Mouse (Mus musculus) liver, postnatal 0 days (tissue): ENCODE results near the gene Wdr91. TPM values are rescaled to one million over a fixed set of nuclear protein-coding genes. Genes with fewer than 3 reads are reported as not detected.

Experiments used
- ATAC-seq: fragments of 200-750 bp; cut with Nextera tagmentation; 2 replicates; pipeline ENCODE4 v1.8.0; 2017; ENCODE audit warnings: mild to moderate bottlenecking, moderate library complexity
- DNase-seq: peaks from one replicate; pipeline ENCODE4 v3.0.0-alpha.2; 2016
- H3K27ac ChIP-seq: fragments of 300-500 bp; sonication (generic); 2 replicates; pipeline ENCODE4 v1.5.1; 2014; ENCODE audit warnings: antibody characterized with exemption, moderate library complexity, mild to moderate bottlenecking, low read depth
- H3K27me3 ChIP-seq: fragments of 300-500 bp; sonication (generic); 2 replicates; pipeline ENCODE4 v1.6.1; 2014; ENCODE audit warnings: low read length, control low read depth, mixed read lengths; ENCODE audit not compliant: insufficient read depth
- H3K36me3 ChIP-seq: fragments of 300-500 bp; sonication (generic); replicated peaks from 2 replicates; pipeline ENCODE4 v1.6.1; 2014; ENCODE audit warnings: mild to moderate bottlenecking, control low read depth, low read length, moderate library complexity, mixed read lengths; ENCODE audit not compliant: insufficient read depth
- H3K4me1 ChIP-seq: fragments of 300-500 bp; sonication (generic); 2 replicates; pipeline ENCODE4 v1.6.1; 2014; ENCODE audit warnings: antibody characterized with exemption, mild to moderate bottlenecking, control low read depth; ENCODE audit not compliant: insufficient read depth
- H3K4me2 ChIP-seq: fragments of 300-500 bp; sonication (generic); 2 replicates; pipeline ENCODE4 v1.6.1; 2014; ENCODE audit warnings: low read depth, mild to moderate bottlenecking, low read length, moderate library complexity, mixed read lengths
- H3K4me3 ChIP-seq: fragments of 300-500 bp; sonication (generic); 2 replicates; pipeline ENCODE4 v1.5.1; 2014; ENCODE audit warnings: low read depth, low read length
- H3K9ac ChIP-seq: fragments of 300-500 bp; sonication (generic); replicated peaks from 2 replicates; pipeline ENCODE4 v1.6.1; 2014; ENCODE audit warnings: mild to moderate bottlenecking, moderate library complexity
- H3K9me3 ChIP-seq: fragments of 300-500 bp; sonication (generic); 2 replicates; pipeline ENCODE4 v1.6.1; 2016; ENCODE audit warnings: mild to moderate bottlenecking, control low read depth, low read length, mixed read lengths
- CTCF ChIP-seq: sonication (generic); IDR thresholded peaks from 2 replicates; pipeline ENCODE4 v1.5.1; 2016; ENCODE audit warnings: antibody characterized with exemption, low read depth
- EP300 ChIP-seq: IDR thresholded peaks from 2 replicates; pipeline ENCODE4 v1.6.1; 2016; ENCODE audit warnings: antibody characterized with exemption, low read depth, mild to moderate bottlenecking
- WGBS: fragments of 180-500 bp; shearing (Covaris S2); extraction: QIAGEN DNeasy Blood & Tissue Kit; methylation state at CpG from one replicate; pipeline ENCODE4 v1.1.7; 2014; ENCODE audit not compliant: insufficient replicate concordance; 5-methylcytosine and 5-hydroxymethylcytosine counted together
- polyA plus RNA-seq: library from polyadenylated mRNA; unstranded; fragments of >200 nt; fragmentation: Nextera tagmentation; extraction: Ambion mirVana; gene quantifications from 2 replicates; pipeline ENCODE4 v1.2.1, GENCODE M21; 2015

Wdr91 gene
- polyA plus RNA-seq = 5.5 and 5.7 TPM in 2 replicates

DNA sequence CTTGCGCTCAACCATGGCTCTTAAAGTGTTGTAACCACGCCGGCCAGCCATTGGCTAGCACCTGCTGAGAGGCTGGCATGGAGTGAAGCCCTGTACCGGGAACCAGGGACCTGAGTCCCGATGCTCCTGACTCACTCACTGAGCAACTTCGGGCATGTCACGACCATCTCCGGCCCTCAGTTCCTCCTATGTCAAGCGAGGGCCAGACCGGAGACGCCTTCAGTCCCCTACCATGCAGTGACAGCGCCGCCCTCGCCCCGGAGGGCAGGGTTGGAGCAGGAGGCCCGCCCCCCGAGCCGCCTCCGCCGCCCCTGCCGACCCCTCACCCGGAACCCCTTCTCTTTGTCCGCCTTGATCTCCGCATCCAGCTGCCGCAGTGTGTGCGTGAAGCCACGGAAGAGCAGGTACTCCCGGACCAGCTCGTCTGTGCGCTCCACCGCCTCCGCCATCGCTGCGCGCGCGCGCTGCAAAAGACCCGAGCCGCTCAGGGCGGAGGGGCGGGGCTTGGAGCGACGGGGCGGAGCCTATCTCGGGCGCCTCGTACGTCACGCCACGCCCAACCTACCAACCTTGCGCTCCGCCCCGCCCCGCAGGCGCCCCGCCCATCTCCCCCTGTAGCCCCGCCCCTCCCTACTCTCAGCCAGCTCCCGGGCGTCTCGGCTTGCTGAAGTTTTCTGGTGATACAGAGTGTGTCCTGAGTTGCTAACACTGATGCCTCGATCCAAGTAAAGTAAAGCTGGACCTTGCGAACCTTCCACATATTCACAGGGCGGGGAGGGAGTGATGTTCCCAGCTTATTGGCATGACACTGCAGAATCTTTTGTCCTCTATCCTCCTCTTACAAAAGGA is at the start of gene Wdr91:
TSS of gene Wdr91 (minus strand) at position 506 of the 849 bp plus-strand sequence.
- H3K4me1 ChIP-seq = peaks cover 34% of the 10 kb centered on the region
- DNase-seq (peak; percentile 99), ATAC-seq (peak; percentile 89)
- H3K9ac ChIP-seq = peak within 1 kb of the TSS; percentile 71
- H3K4me3 ChIP-seq = peak within 1 kb of the TSS; percentile 68
- WGBS = under 1% methylated on average over 61 of the region's 64 CpGs
- TF ChIP-seq EP300 = no peak
- peak; percentile 49 for TF ChIP-seq CTCF
- H3K9me3 ChIP-seq = no peaks in the 10 kb centered on the region
- peak within 1 kb of the TSS; percentile 55 for H3K27ac ChIP-seq
- H3K4me2 ChIP-seq = peak within 1 kb of the TSS; percentile 75
- H3K36me3 ChIP-seq = peaks cover 24% of the 10 kb centered on the region
- H3K27me3 ChIP-seq = no peaks in the 10 kb centered on the region

- ATAC-seq (no peak), DNase-seq (no peak)
- 83% methylated on average over 7 of the region's 7 CpGs for WGBS
- Histone ChIP-seq H3K4me1 (peaks cover 5% of the 10 kb centered on the region; the same call in 1 of the 2 replicates), H3K27me3 (no peaks in the 10 kb centered on the region), H3K36me3 (no peaks in the 10 kb centered on the region), H3K9ac (no peak overlapping the region), H3K4me2 (no peak overlapping the region), H3K4me3 (no peak overlapping the region), H3K27ac (no peak overlapping the region), H3K9me3 (no peaks in the 10 kb centered on the region)
- TF ChIP-seq EP300 = no peak
- TF ChIP-seq CTCF = no peak
Measured at GRCm38 (mm10) chr6:34959131-34959530, 48.5 kb upstream of the Wdr91 start.

DNA sequence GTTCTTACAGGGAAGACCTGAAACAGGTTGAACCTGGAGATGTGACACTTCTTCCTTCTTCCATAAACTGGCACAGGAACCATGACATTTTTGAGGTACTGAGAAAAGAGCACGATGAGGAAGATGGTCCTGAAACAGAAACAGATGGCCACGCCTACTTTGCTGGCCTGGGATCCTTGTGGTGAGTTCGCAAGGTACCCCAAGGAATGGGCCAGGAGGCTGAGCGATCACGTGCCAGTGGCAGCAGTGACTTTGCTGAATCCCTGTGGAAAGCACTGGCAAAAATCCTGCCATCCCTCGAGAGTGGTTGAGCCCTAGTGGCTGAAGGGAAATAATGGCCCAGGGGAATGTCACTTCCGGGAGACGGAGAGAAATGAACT is 45.2 kb upstream of the Wdr91 start:
- DNase-seq (no peak), ATAC-seq (no peak)
- 38% methylated on average over 8 of the region's 8 CpGs for WGBS
- H3K4me1 ChIP-seq = peaks cover 5% of the 10 kb centered on the region; the same call in 1 of the 2 replicates
- no peak for TF ChIP-seq EP300
- TF ChIP-seq CTCF = no peak
- H3K36me3 ChIP-seq = no peaks in the 10 kb centered on the region
- H3K27ac ChIP-seq = no peak overlapping the region
- H3K9me3 ChIP-seq = no peaks in the 10 kb centered on the region
- peak overlapping the region; percentile 54; the same call in 1 of the 2 replicates for H3K4me2 ChIP-seq
- H3K9ac ChIP-seq = no peak overlapping the region
- H3K4me3 ChIP-seq = no peak overlapping the region
- no peaks in the 10 kb centered on the region for H3K27me3 ChIP-seq

GRCm38 (mm10) chr6:34954926-34955861 is 44.5 kb upstream of the Wdr91 start:
- no peaks in the 10 kb centered on the region for H3K9me3 ChIP-seq
- H3K4me1 ChIP-seq = peaks cover 5% of the 10 kb centered on the region; the same call in 1 of the 2 replicates
- peak; percentile 52 for DNase-seq
- ATAC-seq = peak; percentile 71
- H3K9ac ChIP-seq = no peak overlapping the region
- peak overlapping the region; percentile 54 for H3K4me2 ChIP-seq
- WGBS = 47% methylated on average over 18 of the region's 18 CpGs
- no peak overlapping the region for H3K27ac ChIP-seq
- no peaks in the 10 kb centered on the region for H3K36me3 ChIP-seq
- H3K4me3 ChIP-seq = no peak overlapping the region
- no peak for TF ChIP-seq EP300
- peak; percentile 77 for TF ChIP-seq CTCF
- H3K27me3 ChIP-seq = no peaks in the 10 kb centered on the region

GRCm38 (mm10) chr6:34951956-34952667 is 41.4 kb upstream of the Wdr91 start:
- no peak overlapping the region for H3K4me2 ChIP-seq

More at GRCm38 (mm10) chr6:34951956-34952667, 41.4 kb upstream of the Wdr91 start:
- H3K4me3 ChIP-seq = no peak overlapping the region
- H3K27ac ChIP-seq = peak overlapping the region; percentile 52; the same call in 1 of the 2 replicates
- 38% methylated on average over 7 of the region's 7 CpGs for WGBS
- H3K36me3 ChIP-seq = no peaks in the 10 kb centered on the region
- ATAC-seq = peak; percentile 11; the same call in 1 of the 2 replicates
- TF ChIP-seq EP300 (no peak), CTCF (peak; percentile 20; the same call in 1 of the 2 replicates)
- H3K9ac ChIP-seq = no peak overlapping the region
- peaks cover 5% of the 10 kb centered on the region; the same call in 1 of the 2 replicates for H3K4me1 ChIP-seq
- no peaks in the 10 kb centered on the region for H3K27me3 ChIP-seq
- H3K9me3 ChIP-seq = no peaks in the 10 kb centered on the region
- no peak for DNase-seq
